Mouse (Mus musculus) adrenal gland (tissue): ENCODE results near the gene Msi2.

Experiments used
- intact Hi-C: fragments of 180-260 bp; cut with DNase I; formaldehyde crosslinking; loops from one replicate; pipeline ENCODE4 v1.15.1; 2025

The Msi2 gene

GRCm38 (mm10) chr11:88570715-88571202 is 147.6 kb downstream of the Msi2 start:
- intact Hi-C loops = no loop called here

DNA sequence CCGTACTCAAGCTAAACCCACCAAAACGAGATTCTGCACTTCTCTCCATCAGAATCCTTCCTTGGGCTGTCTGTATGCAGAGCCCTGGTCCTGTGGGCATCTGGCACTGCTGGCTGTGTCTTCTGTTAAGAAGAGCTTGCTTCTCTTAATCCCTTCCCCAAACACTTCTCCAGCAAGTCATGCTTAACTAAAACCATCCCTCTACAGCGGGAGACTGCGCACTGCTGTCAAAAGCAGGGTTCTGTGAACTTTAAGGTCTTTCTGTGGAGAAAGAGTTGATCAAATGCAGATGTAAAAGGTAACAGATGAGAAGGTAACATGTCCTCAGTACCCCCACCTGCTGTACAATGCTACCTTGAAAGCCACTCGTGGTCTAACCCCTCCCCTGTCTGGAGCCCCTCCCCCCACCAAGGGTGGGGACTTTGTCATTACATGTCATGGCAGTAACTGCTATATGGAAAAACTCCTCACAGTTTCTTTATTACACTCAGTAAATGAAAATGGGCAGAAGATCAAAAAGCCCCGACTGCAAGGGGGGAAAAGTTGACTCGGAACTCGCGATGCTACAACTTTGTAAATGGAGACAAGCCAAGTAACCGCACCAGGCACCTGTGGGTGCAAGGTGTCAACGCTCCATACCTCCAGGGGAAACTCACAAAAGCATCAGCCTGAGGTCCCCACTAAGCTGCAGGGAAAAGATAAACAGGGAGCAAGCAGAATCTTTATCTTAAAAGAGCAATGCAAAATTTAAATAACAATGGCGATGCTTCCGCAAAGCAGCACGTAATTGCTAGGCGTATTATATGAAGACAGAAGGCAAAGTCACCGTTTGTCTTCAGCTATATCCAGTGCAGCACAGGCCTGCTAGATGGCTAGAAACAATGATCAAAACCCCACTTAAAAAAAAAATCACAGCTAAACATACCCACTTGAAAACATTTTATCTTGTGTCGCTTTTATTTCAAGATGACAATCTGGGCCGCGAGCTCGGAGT is 151.4 kb downstream of the Msi2 start:
- intact Hi-C loops = no loop called here

GRCm38 (mm10) chr11:88564810-88565209 is 153.5 kb downstream of the Msi2 start:
- intact Hi-C loops = no loop called here

DNA sequence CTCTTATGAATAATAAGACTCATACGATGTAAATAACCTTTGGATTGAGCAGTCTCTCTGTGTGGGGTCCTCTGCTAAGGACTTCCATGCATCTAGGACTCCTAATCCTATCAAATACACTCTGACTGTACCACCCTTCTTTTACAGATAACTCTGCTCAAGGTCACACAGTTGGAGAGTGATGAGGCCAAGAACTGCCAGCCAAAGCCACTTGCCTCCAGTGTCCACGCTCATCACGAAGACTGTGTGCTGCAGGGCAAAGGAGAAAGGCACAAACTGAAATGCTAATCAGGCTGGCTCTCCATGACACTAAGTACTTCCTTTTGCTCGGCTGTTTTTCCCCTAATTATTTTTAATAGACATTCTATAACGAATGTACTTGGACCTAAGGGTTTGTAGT is 153.9 kb downstream of the Msi2 start:
- intact Hi-C loops = no loop called here

GRCm38 (mm10) chr11:88561191-88561590 is 157.1 kb downstream of the Msi2 start:
- intact Hi-C loops = no loop called here

- intact Hi-C loops = no loop called here
These were observed 157.7 kb downstream of the Msi2 start for GRCm38 (mm10) chr11:88560634-88561033.

- intact Hi-C loops = no loop called here
These were observed 158.8 kb downstream of the Msi2 start for GRCm38 (mm10) chr11:88559365-88559970.

DNA sequence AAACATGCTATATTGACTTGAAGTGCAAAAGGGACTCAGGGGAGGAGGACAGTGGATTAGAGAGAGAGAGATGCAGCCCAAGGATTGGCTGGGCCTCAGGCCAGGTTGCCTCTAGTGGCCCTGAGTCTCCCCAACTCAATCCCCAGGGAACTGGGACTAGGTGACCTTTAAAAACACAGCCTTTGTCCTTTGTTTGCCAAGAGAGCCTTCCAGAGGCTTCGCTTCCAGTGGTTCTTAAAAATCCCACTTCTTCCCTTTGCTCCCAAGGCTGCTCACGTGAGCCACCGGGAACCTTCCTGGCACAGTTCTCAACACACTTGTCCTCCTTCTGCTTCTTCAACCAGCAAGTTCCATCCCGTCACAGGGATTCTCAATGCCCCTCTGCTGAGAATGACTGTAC is 159.6 kb downstream of the Msi2 start:
- intact Hi-C loops = no loop called here

DNA sequence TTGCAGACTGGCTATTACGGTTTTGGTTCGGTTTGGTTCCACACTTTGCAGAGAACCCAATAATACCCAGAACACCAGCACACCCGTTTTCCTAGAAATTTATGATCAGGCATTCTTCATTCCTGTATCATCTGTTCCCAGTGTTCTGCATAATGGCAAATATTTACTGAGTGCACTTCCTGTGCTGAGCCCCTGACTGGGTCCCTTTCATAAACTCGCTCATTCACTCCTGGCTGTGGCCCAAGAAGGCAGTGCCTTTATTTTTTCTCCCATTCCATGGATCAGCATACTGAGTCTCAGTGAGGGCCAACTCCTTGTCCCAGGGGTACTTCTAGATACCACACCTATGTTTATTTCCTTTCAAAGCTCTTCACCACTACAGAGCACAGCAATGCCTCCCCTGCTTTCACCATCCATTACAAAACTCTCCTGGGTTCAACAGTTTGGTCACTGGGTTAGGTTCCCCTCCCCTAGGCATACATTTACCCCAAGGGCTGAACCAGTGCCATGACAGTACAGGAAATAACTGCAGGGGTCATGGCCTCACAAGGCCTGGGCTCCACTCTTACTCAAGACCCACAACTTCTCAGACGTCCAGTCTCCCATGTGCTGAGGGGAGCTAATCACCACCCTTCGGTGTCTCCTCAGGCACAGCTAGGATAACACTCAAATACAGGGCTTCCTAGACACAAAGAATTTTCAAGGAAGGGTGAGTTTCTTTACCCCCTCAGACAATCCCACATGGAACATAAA is 160.3 kb downstream of the Msi2 start:
- intact Hi-C loops = no loop called here

DNA sequence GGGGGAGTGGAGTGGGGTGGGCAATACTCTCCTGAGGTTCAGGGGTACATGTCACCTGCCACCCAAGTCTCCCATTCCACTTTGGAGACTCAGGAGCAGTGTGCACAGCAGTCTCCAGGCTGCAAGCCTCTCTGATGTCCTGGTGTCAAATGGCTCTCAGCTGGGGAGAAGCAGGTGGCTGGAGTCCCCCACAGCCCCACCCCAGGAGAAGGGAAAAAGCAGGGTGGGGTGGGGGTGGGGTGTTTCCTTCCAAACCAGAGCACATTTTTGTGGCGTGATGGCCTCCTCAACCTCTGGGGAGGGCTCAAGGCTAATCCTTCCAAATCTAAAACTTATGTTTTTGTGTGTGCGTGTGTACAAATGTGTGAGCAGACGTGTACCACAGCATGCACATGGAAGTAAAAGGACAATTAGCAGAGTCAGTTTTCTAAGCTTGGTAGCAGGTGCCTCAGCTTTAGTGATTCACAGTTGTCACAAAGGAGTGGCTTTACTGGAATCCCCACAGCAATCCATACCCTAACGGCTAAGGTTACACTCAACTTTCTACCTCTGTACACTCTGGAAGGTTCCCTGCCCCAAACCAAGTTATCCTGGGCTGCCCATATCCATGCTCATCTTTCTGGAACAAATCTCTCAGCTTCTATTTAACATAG is 161.1 kb downstream of the Msi2 start:
- intact Hi-C loops = no loop called here

- intact Hi-C loops = no loop called here
These were observed 162.3 kb downstream of the Msi2 start for GRCm38 (mm10) chr11:88555902-88556549.

DNA sequence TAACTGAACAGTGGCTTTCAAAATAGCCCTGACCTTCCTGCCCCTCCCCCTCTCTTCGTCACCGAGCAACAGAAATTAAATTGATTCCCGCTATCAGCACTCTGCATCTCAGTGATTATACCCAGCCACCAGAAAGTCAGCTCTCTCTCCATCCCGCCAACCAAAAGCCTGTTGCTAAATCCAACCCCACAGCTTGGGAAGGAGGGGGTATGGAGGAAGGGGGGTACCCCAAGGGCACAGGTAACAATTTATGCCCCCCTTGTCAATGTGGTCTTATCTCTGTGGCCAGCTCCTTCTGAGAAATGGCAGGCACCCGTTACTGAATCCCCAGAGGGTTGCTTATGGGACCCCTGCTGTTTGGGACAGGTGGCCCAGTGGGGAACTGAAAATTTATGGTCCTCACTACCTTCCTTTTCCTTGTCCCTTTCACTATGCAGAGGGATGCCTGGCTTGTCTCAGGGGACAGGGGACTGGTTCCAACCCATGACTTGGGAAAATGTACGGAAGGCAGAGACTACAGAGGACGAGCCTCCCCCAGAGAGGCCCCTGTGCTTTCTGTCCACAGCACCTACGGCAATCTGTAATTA is 163.0 kb downstream of the Msi2 start:
- intact Hi-C loops = no loop called here

- intact Hi-C loops = loop anchor here (5.0 kb wide), 1 partner anchor 174 kb away; no protein-coding TSS in a partner anchor
These were observed 164.6 kb downstream of the Msi2 start for GRCm38 (mm10) chr11:88553521-88554310.

DNA sequence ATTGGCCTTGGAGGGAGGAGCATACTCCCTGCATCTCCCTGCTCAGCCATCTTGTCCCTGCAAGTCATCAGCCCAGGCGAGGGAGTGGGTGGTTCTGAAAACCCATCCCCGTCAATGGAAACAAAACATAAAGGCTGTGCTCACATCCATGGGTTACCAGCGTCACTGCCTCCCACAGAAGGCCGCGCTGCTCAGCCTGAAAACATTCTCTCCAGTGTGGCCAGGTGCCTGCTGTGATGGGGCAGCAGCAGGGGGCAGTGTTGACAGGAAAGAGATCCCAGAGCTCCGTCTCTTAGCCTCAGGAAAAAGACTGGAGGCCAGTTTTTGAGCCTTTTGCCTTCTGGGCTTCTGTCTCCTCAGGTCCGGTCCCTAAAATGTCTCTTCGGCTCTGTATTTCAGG is 165.3 kb downstream of the Msi2 start:
- intact Hi-C loops = loop anchor here (5.0 kb wide), 1 partner anchor 174 kb away; no protein-coding TSS in a partner anchor

GRCm38 (mm10) chr11:88552385-88552784 is 165.9 kb downstream of the Msi2 start:
- intact Hi-C loops = loop anchor here (5.0 kb wide), 1 partner anchor 175 kb away; no protein-coding TSS in a partner anchor

GRCm38 (mm10) chr11:88551034-88551433 is 167.3 kb downstream of the Msi2 start:
- intact Hi-C loops = loop anchor here (5.0 kb wide), 1 partner anchor 176 kb away; no protein-coding TSS in a partner anchor

GRCm38 (mm10) chr11:88550083-88550907 is 168.0 kb downstream of the Msi2 start:
- intact Hi-C loops = loop anchor here (5.0 kb wide), 1 partner anchor 177 kb away; no protein-coding TSS in a partner anchor

DNA sequence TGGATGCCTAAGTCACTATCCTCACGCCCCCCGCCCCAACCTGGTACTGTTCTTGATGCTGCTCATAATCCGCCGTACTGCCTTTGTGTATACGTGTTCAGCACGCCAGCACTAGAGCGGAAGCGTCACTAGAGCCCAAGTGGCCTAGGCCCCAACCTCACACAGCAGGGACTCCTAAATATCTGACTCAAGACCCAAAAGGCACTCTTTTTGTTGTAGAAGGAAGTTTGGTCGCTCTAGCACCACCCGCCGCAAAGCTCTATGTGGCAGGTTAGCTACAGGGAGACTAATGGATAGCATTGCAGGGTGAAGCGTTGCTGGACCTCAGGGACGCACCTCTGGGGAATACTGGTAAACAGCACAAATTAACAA is 168.8 kb downstream of the Msi2 start:
- intact Hi-C loops = no loop called here
